Mouse (Mus musculus) embryonic facial prominence, embryonic 14.5 days (tissue): ENCODE measurements around the gene Aoc2. TPM values are rescaled to one million over a fixed set of nuclear protein-coding genes. Genes with fewer than 3 reads are reported as not detected.

Experiments
- ATAC-seq: fragments of 200-750 bp; cut with Nextera tagmentation; 2 replicates; pipeline ENCODE4 v1.8.0; 2017; ENCODE audit warnings: low read depth, moderate number of reproducible peaks, moderate TSS enrichment
- DNase-seq: peaks from one replicate; pipeline ENCODE4 v3.0.0-alpha.2; 2015; ENCODE audit warnings: low spot score
- H3K27ac ChIP-seq: fragments of 300-500 bp; sonication (generic); replicated peaks from 2 replicates; pipeline ENCODE4 v1.5.1; 2014; ENCODE audit warnings: low read depth, mild to moderate bottlenecking, low read length, moderate library complexity
- H3K27me3 ChIP-seq: fragments of 300-500 bp; sonication (generic); replicated peaks from 2 replicates; pipeline ENCODE4 v1.6.1; 2014; ENCODE audit warnings: low read length; ENCODE audit not compliant: control insufficient read depth, insufficient read depth
- H3K36me3 ChIP-seq: fragments of 300-500 bp; sonication (generic); 2 replicates; pipeline ENCODE4 v1.6.1; 2014; ENCODE audit warnings: low read length, mixed read lengths; ENCODE audit not compliant: control insufficient read depth, insufficient read depth
- H3K4me1 ChIP-seq: fragments of 300-500 bp; sonication (generic); 2 replicates; pipeline ENCODE4 v1.6.1; 2014; ENCODE audit warnings: antibody characterized with exemption, low read length; ENCODE audit not compliant: control insufficient read depth, insufficient read depth
- H3K4me2 ChIP-seq: fragments of 300-500 bp; sonication (generic); 2 replicates; pipeline ENCODE4 v1.6.1; 2014; ENCODE audit warnings: low read depth, mild to moderate bottlenecking, low read length, moderate library complexity, mixed read lengths
- H3K4me3 ChIP-seq: fragments of 300-500 bp; sonication (generic); 2 replicates; pipeline ENCODE4 v1.5.1; 2014; ENCODE audit warnings: low read depth, mild to moderate bottlenecking, low read length
- H3K9ac ChIP-seq: fragments of 300-500 bp; sonication (generic); 2 replicates; pipeline ENCODE4 v1.6.1; 2014; ENCODE audit warnings: low read depth, mild to moderate bottlenecking, low read length, moderate library complexity, mixed read lengths
- H3K9me3 ChIP-seq: fragments of 300-500 bp; sonication (generic); 2 replicates; pipeline ENCODE4 v1.6.1; 2016; ENCODE audit warnings: low read length; ENCODE audit not compliant: control insufficient read depth
- WGBS: fragments of 180-500 bp; shearing (Covaris S2); extraction: QIAGEN DNeasy Blood & Tissue Kit; methylation state at CpG from one replicate; pipeline ENCODE4 v1.1.7; 2014; 5-methylcytosine and 5-hydroxymethylcytosine counted together
- polyA plus RNA-seq: library from polyadenylated mRNA; unstranded; fragments of >200 nt; fragmentation: Nextera tagmentation; extraction: Ambion mirVana; gene quantifications from 2 replicates; pipeline ENCODE4 v1.2.1, GENCODE M21; 2014

Aoc2 gene
- polyA plus RNA-seq, 1 experiment from 2014 or later = 0.82 TPM

GRCm38 (mm10) chr11:101335685-101336084 lies 10.8 kb downstream of the Aoc2 start:
- no peaks in the 10 kb centered on the region for H3K27me3 ChIP-seq
- no peak overlapping the region for H3K4me3 ChIP-seq
- no peak for ATAC-seq
- no peak for DNase-seq
- H3K9ac ChIP-seq = no peak overlapping the region
- H3K36me3 ChIP-seq = no peaks in the 10 kb centered on the region
- H3K27ac ChIP-seq = no peak overlapping the region
- 89% methylated on average over 9 of the region's 9 CpGs for WGBS
- no peak overlapping the region for H3K4me2 ChIP-seq
- H3K4me1 ChIP-seq = peaks cover 14% of the 10 kb centered on the region
- no peaks in the 10 kb centered on the region for H3K9me3 ChIP-seq

- ATAC-seq (peak; percentile 91), DNase-seq (peak; percentile 84)
- H3K9me3 ChIP-seq = no peaks in the 10 kb centered on the region
- H3K4me3 ChIP-seq = peak overlapping the region; percentile 18
- peaks cover 14% of the 10 kb centered on the region for H3K4me1 ChIP-seq
- peak overlapping the region; percentile 10; the same call in 1 of the 2 replicates for H3K27ac ChIP-seq
- H3K27me3 ChIP-seq = no peaks in the 10 kb centered on the region
- 0 out of 2 replicates have a peak overlapping the region, but pooled peaks have one; percentile 30 for H3K9ac ChIP-seq
- 2% methylated on average over 9 of the region's 9 CpGs for WGBS
- H3K4me2 ChIP-seq = peak overlapping the region; percentile 49
- H3K36me3 ChIP-seq = no peaks in the 10 kb centered on the region
These were observed 13.4 kb downstream of the Aoc2 start for GRCm38 (mm10) chr11:101338123-101338760.

GRCm38 (mm10) chr11:101347083-101347775 lies 22.4 kb downstream of the Aoc2 start:
- H3K27ac ChIP-seq = no peak overlapping the region
- 71% methylated on average over 10 of the region's 10 CpGs for WGBS
- no peak overlapping the region for H3K9ac ChIP-seq
- no peak overlapping the region for H3K4me3 ChIP-seq
- H3K36me3 ChIP-seq = no peaks in the 10 kb centered on the region
- no peak overlapping the region for H3K4me2 ChIP-seq
- H3K4me1 ChIP-seq = no peaks in the 10 kb centered on the region
- DNase-seq (no peak), ATAC-seq (no peak)
- H3K9me3 ChIP-seq = peaks cover 6% of the 10 kb centered on the region; the same call in 1 of the 2 replicates
- no peaks in the 10 kb centered on the region for H3K27me3 ChIP-seq

GRCm38 (mm10) chr11:101348774-101349173 lies 23.9 kb downstream of the Aoc2 start:
- H3K27ac ChIP-seq = peak overlapping the region; percentile 48; the same call in 1 of the 2 replicates
- no peak for ATAC-seq
- 50% methylated on average over 7 of the region's 7 CpGs for WGBS
- peak; percentile 45 for DNase-seq
- H3K36me3 ChIP-seq = no peaks in the 10 kb centered on the region
- H3K4me2 ChIP-seq = no peak overlapping the region
- no peaks in the 10 kb centered on the region for H3K27me3 ChIP-seq
- H3K4me3 ChIP-seq = no peak overlapping the region
- H3K4me1 ChIP-seq = no peaks in the 10 kb centered on the region
- H3K9ac ChIP-seq = no peak overlapping the region
- peaks cover 6% of the 10 kb centered on the region; the same call in 1 of the 2 replicates for H3K9me3 ChIP-seq

- no peaks in the 10 kb centered on the region for H3K4me1 ChIP-seq
- WGBS = 45% methylated on average over 3 of the region's 3 CpGs
- H3K4me3 ChIP-seq = no peak overlapping the region
- H3K27ac ChIP-seq = peak overlapping the region; percentile 48; the same call in 1 of the 2 replicates
- no peak for ATAC-seq
- H3K4me2 ChIP-seq = no peak overlapping the region
- H3K27me3 ChIP-seq = no peaks in the 10 kb centered on the region
- peaks cover 6% of the 10 kb centered on the region; the same call in 1 of the 2 replicates for H3K9me3 ChIP-seq
- DNase-seq = peak; percentile 54
- H3K9ac ChIP-seq = no peak overlapping the region
- no peaks in the 10 kb centered on the region for H3K36me3 ChIP-seq
These were observed 24.4 kb downstream of the Aoc2 start for GRCm38 (mm10) chr11:101349216-101349615.

GRCm38 (mm10) chr11:101351100-101351720 lies 26.3 kb downstream of the Aoc2 start:
- Histone ChIP-seq H3K36me3 (no peaks in the 10 kb centered on the region), H3K9me3 (peaks cover 6% of the 10 kb centered on the region; the same call in 1 of the 2 replicates), H3K4me1 (no peaks in the 10 kb centered on the region), H3K27me3 (no peaks in the 10 kb centered on the region), H3K27ac (no peak overlapping the region), H3K4me3 (no peak overlapping the region), H3K4me2 (no peak overlapping the region), H3K9ac (no peak overlapping the region)
- no peak for ATAC-seq
- WGBS = 45% methylated on average over 11 of the region's 11 CpGs
- DNase-seq = no peak

GRCm38 (mm10) chr11:101351721-101352111 lies 26.9 kb downstream of the Aoc2 start:
- peaks cover 6% of the 10 kb centered on the region; the same call in 1 of the 2 replicates for H3K9me3 ChIP-seq
- DNase-seq (no peak), ATAC-seq (no peak)
- H3K36me3 ChIP-seq = no peaks in the 10 kb centered on the region
- H3K27me3 ChIP-seq = no peaks in the 10 kb centered on the region
- H3K27ac ChIP-seq = no peak overlapping the region
- H3K4me3 ChIP-seq = no peak overlapping the region
- no peak overlapping the region for H3K9ac ChIP-seq
- H3K4me1 ChIP-seq = no peaks in the 10 kb centered on the region
- 53% methylated on average over 3 of the region's 3 CpGs for WGBS
- H3K4me2 ChIP-seq = no peak overlapping the region

GRCm38 (mm10) chr11:101353436-101353835 lies 28.6 kb downstream of the Aoc2 start:
- Histone ChIP-seq H3K9me3 (peaks cover 6% of the 10 kb centered on the region; the same call in 1 of the 2 replicates), H3K4me1 (no peaks in the 10 kb centered on the region), H3K9ac (no peak overlapping the region), H3K4me3 (no peak overlapping the region), H3K36me3 (no peaks in the 10 kb centered on the region), H3K27me3 (no peaks in the 10 kb centered on the region), H3K4me2 (no peak overlapping the region), H3K27ac (no peak overlapping the region)
- WGBS = 91% methylated on average over 12 of the region's 12 CpGs
- ATAC-seq (no peak), DNase-seq (no peak)
